Mouse (Mus musculus): Measurements from ENCODE around the gene Zcchc17. TPM values are rescaled to one million over a fixed set of nuclear protein-coding genes. Genes with fewer than 3 reads are reported as not detected.

The Zcchc17 gene
- polyA plus RNA-seq, 1 experiment from 2014 or later, result 91.7 TPM

DNA sequence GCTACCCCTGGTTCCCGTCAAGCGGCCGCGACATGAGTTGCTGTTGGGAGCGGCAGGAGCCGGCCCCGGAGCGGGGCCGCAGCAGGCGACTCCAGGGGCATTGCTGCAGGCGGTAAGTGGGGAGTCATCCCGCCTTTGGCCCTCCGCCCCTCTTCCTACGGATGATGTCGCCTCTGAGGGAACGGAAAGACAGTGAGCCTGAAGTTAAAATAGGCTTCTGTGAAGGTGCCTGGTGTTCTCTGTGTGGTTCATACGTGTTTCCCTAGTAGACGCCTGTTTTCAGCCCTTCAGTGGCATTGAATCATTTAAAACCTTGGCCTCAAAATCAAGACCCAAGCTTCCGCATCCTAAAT, 471 bp upstream of the Zcchc17 start:
- H3K4me3 ChIP-seq (ENCODE audit: low read depth, low read length), result peak overlapping the region; percentile 73
- H3K4me1 ChIP-seq (ENCODE audit: control insufficient read depth, insufficient read depth, low read length), result peaks cover 14% of the 10 kb centered on the region
- H3K27me3 ChIP-seq (replicated peaks; ENCODE audit: control insufficient read depth, insufficient read depth, low read length), result no peaks in the 10 kb centered on the region
- 0 out of 2 replicates have a peak overlapping the region, but pooled peaks have one; percentile 65 for H3K27ac ChIP-seq (ENCODE audit: low read depth, low read length)
- peak overlapping the region; percentile 64 for H3K4me2 ChIP-seq (ENCODE audit: low read length)
- H3K36me3 ChIP-seq (ENCODE audit: control insufficient read depth, insufficient read depth, low read length), result peaks cover 26% of the 10 kb centered on the region
- H3K9ac ChIP-seq (ENCODE audit: low read length), result peak overlapping the region; percentile 83
- no peaks in the 10 kb centered on the region for H3K9me3 ChIP-seq (replicated peaks; ENCODE audit: control insufficient read depth, low read length)
- DNase-seq (ENCODE audit: low spot score) (no peak), ATAC-seq (no peak)
- WGBS, result under 1% methylated on average over 19 of the region's 19 CpGs

DNA sequence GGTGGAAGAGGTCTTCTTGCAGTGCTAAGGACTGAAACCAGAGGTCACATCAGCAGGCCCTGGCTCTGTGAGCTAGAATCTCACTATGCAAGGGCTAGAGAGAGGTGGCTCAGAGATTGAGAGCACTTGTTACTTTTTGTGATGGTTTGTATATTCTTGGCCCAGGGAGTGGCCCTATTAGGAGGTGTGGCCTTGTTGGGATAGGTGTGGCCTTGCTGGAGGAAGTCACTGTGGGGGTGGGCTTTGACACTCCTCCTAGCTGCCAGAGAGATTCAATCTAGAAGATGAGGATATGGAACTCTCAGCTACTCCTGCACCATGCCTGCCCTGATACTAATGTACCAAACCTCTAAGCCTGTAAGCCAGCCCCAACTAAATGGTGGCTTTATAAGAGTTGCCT, 1.8 kb downstream of the Zcchc17 start:
- no peak overlapping the region for H3K9ac ChIP-seq (ENCODE audit: low read length)
- peaks cover 14% of the 10 kb centered on the region for H3K4me1 ChIP-seq (ENCODE audit: control insufficient read depth, insufficient read depth, low read length)
- DNase-seq (ENCODE audit: low spot score) (no peak), ATAC-seq (no peak)
- peaks cover 18% of the 10 kb centered on the region for H3K36me3 ChIP-seq (ENCODE audit: control insufficient read depth, insufficient read depth, low read length)
- H3K27ac ChIP-seq (ENCODE audit: low read depth, low read length), result no peak overlapping the region
- no peak overlapping the region for H3K4me3 ChIP-seq (ENCODE audit: low read depth, low read length)
- H3K4me2 ChIP-seq (ENCODE audit: low read length), result no peak overlapping the region
- H3K9me3 ChIP-seq (replicated peaks; ENCODE audit: control insufficient read depth, low read length), result no peaks in the 10 kb centered on the region
- H3K27me3 ChIP-seq (replicated peaks; ENCODE audit: control insufficient read depth, insufficient read depth, low read length), result no peaks in the 10 kb centered on the region

DNA sequence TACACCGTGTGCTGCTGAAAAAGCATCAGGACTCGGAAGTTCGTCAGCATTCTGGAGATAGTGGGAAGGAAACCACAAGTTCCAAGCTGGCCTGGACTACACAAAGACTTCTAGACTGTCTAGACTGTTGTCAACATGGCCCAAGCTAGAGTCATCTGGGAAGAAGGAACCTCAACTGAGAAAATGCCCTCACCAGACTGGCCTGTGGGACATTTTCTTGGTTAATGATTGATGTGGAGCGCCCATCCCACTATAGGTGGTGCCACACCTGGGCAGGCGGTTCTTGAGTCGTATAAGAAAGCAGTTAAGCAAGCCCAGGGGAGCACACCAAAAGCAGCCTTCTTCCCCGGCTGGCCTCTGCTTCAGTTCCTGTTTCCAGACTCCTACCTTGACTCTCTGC, 7.2 kb downstream of the Zcchc17 start:
- no peaks in the 10 kb centered on the region for H3K27me3 ChIP-seq (replicated peaks; ENCODE audit: control insufficient read depth, insufficient read depth, low read length)
- 95% methylated on average over 7 of the region's 7 CpGs for WGBS
- no peak overlapping the region for H3K4me3 ChIP-seq (ENCODE audit: low read depth, low read length)
- no peak overlapping the region for H3K9ac ChIP-seq (ENCODE audit: low read length)
- H3K9me3 ChIP-seq (replicated peaks; ENCODE audit: control insufficient read depth, low read length), result no peaks in the 10 kb centered on the region
- DNase-seq (ENCODE audit: low spot score), result no peak
- no peaks in the 10 kb centered on the region for H3K4me1 ChIP-seq (ENCODE audit: control insufficient read depth, insufficient read depth, low read length)
- H3K4me2 ChIP-seq (ENCODE audit: low read length), result no peak overlapping the region
- no peak for ATAC-seq
- H3K36me3 ChIP-seq (ENCODE audit: control insufficient read depth, insufficient read depth, low read length), result peaks cover 62% of the 10 kb centered on the region
- no peak overlapping the region for H3K27ac ChIP-seq (ENCODE audit: low read depth, low read length)

DNA sequence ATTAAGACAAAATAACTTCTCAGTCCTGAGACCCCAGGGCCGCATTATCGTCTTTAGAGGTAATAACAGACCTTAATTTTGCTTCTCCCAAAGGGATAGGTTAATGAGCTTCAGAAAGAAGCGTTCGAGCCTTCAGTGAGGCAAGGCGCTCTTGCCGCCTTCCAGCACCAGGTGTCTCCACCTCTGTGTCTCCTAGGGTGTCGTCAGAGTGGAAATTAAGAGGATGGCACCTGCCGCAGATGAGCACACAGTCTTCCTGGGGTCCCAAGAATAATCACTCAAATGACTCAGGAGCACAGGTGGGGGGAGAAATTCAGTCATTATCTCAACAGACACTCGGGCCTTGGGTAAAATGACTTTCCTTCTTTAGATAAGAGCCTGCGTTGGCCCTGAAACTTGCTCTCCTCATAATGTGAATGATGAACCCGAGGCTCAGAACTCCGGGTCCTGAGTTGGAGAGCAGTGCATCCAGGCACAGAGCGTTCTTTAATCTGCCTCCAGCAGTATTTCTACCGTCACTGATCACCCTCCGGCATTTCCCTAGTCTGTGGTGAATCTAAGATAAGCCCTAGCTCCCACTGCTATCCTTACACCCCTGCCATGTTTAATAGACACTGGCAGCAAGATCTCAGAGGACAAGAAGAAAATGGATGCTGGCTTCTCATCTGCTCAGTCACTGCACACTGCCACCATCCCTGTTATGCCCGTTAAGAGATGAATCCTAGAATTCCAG, 8.9 kb downstream of the Zcchc17 start:
- no peak overlapping the region for H3K9ac ChIP-seq (ENCODE audit: low read length)
- H3K4me1 ChIP-seq (ENCODE audit: control insufficient read depth, insufficient read depth, low read length), result no peaks in the 10 kb centered on the region
- no peak for DNase-seq (ENCODE audit: low spot score)
- WGBS, result 89% methylated on average over 16 of the region's 16 CpGs
- H3K4me2 ChIP-seq (ENCODE audit: low read length), result no peak overlapping the region
- H3K9me3 ChIP-seq (replicated peaks; ENCODE audit: control insufficient read depth, low read length), result no peaks in the 10 kb centered on the region
- no peak for ATAC-seq
- H3K27me3 ChIP-seq (replicated peaks; ENCODE audit: control insufficient read depth, insufficient read depth, low read length), result no peaks in the 10 kb centered on the region
- H3K4me3 ChIP-seq (ENCODE audit: low read depth, low read length), result no peak overlapping the region
- H3K36me3 ChIP-seq (ENCODE audit: control insufficient read depth, insufficient read depth, low read length), result peaks cover 65% of the 10 kb centered on the region
- no peak overlapping the region for H3K27ac ChIP-seq (ENCODE audit: low read depth, low read length)

DNA sequence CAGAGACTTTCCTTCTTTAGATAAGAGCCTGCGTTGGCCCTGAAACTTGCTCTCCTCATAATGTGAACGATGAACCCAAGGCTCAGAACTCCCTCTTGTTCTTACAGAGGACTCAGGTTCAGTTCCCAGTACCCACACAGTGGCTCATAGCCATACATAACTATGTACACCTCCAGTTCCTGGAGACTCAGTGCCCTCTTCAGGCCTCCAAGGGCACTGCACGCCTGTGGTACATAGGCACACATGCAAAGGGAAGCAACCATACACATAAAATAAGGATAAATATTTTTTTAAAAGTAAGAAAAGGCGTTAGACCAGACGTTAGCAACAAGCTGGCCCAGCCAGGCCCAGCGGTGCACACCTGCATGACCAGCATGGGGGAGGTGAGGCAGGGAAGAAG, 10.1 kb downstream of the Zcchc17 start:
- Histone ChIP-seq H3K4me2 (ENCODE audit: low read length) (no peak overlapping the region), H3K27ac (ENCODE audit: low read depth, low read length) (no peak overlapping the region), H3K9me3 (replicated peaks; ENCODE audit: control insufficient read depth, low read length) (no peaks in the 10 kb centered on the region), H3K27me3 (replicated peaks; ENCODE audit: control insufficient read depth, insufficient read depth, low read length) (no peaks in the 10 kb centered on the region), H3K9ac (ENCODE audit: low read length) (no peak overlapping the region), H3K4me3 (ENCODE audit: low read depth, low read length) (no peak overlapping the region), H3K4me1 (ENCODE audit: control insufficient read depth, insufficient read depth, low read length) (no peaks in the 10 kb centered on the region), H3K36me3 (ENCODE audit: control insufficient read depth, insufficient read depth, low read length) (peaks cover 65% of the 10 kb centered on the region)
- ATAC-seq, result no peak
- WGBS, result 97% methylated on average over 6 of the region's 6 CpGs
- no peak for DNase-seq (ENCODE audit: low spot score)

DNA sequence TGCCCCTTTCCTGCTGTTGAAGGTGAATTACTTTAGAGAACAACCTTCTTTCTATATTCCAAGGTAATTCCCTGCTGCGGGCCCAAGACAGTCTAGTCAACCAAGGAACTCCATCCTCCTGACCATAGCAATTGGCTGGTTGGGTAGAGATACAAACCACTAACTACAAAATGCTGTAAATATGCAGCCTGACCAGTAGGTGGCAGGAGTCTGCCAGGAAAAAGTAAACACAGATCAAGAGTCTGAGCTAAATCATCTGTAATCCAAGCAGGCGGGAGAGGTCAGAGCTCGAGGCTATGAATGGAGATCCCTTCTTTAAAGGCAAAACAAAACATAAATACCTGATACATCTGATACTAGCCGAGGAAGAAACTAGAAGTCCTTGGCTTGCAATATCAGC, 18.1 kb downstream of the Zcchc17 start:
- Histone ChIP-seq H3K4me2 (ENCODE audit: low read length) (no peak overlapping the region), H3K4me1 (ENCODE audit: control insufficient read depth, insufficient read depth, low read length) (no peaks in the 10 kb centered on the region), H3K27ac (ENCODE audit: low read depth, low read length) (no peak overlapping the region), H3K9ac (ENCODE audit: low read length) (no peak overlapping the region), H3K9me3 (replicated peaks; ENCODE audit: control insufficient read depth, low read length) (no peaks in the 10 kb centered on the region), H3K27me3 (replicated peaks; ENCODE audit: control insufficient read depth, insufficient read depth, low read length) (no peaks in the 10 kb centered on the region), H3K36me3 (ENCODE audit: control insufficient read depth, insufficient read depth, low read length) (peaks cover 30% of the 10 kb centered on the region), H3K4me3 (ENCODE audit: low read depth, low read length) (no peak overlapping the region)
- ATAC-seq (no peak), DNase-seq (ENCODE audit: low spot score) (peak; percentile 77)
- 26% methylated on average over 4 of the region's 4 CpGs for WGBS

DNA sequence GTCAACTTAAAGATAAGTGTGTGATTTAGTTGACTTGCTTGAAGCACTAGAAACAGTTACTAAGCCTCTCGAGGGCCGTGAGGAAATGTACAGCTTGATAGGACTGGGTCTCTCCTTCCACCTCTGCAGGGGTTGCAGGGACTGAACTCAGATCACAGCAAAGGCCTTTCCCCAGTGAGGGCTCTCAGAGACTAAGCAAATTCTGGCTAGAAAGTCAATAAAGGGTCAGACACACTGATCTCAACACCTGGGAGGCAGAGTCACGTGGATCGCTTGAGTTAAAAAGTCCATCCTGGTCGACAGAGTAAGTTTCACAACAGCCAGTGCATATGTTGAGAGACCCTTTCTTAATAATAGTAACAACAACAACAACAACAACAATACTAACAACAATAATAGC, 23.9 kb downstream of the Zcchc17 start:
- H3K9ac ChIP-seq (ENCODE audit: low read length), result no peak overlapping the region
- no peak overlapping the region for H3K4me3 ChIP-seq (ENCODE audit: low read depth, low read length)
- H3K9me3 ChIP-seq (replicated peaks; ENCODE audit: control insufficient read depth, low read length), result no peaks in the 10 kb centered on the region
- H3K4me2 ChIP-seq (ENCODE audit: low read length), result no peak overlapping the region
- WGBS, result 95% methylated on average over 5 of the region's 5 CpGs
- ATAC-seq (no peak), DNase-seq (ENCODE audit: low spot score) (no peak)
- no peak overlapping the region for H3K27ac ChIP-seq (ENCODE audit: low read depth, low read length)
- peaks cover 47% of the 10 kb centered on the region for H3K36me3 ChIP-seq (ENCODE audit: control insufficient read depth, insufficient read depth, low read length)
- H3K27me3 ChIP-seq (replicated peaks; ENCODE audit: control insufficient read depth, insufficient read depth, low read length), result no peaks in the 10 kb centered on the region
- H3K4me1 ChIP-seq (ENCODE audit: control insufficient read depth, insufficient read depth, low read length), result no peaks in the 10 kb centered on the region

DNA sequence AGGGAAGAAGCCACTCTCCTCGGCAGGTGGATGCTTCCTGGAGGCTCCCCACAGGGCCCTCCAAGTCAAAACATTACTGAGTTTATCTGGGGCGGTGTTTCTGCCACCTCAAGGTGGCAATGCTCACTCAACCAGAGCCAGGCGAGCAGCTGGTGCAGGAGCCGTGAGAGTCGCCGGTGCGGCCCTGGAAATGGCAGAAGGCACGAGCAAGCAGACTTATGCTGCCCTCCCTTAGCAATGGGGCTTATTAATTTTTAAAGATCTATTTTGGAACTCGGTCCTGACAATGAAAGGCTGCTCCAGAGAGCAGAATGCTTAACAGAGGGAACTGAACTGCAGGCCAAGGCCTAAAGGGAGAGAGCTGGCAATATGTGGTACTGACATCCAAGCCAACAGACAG, 32.4 kb downstream of the Zcchc17 start:
- DNase-seq (ENCODE audit: low spot score), result no peak
- Histone ChIP-seq H3K4me2 (ENCODE audit: low read length) (no peak overlapping the region), H3K4me3 (ENCODE audit: low read depth, low read length) (no peak overlapping the region), H3K27ac (ENCODE audit: low read depth, low read length) (no peak overlapping the region), H3K4me1 (ENCODE audit: control insufficient read depth, insufficient read depth, low read length) (no peaks in the 10 kb centered on the region), H3K9ac (ENCODE audit: low read length) (no peak overlapping the region), H3K9me3 (replicated peaks; ENCODE audit: control insufficient read depth, low read length) (no peaks in the 10 kb centered on the region), H3K36me3 (ENCODE audit: control insufficient read depth, insufficient read depth, low read length) (peaks cover 59% of the 10 kb centered on the region), H3K27me3 (replicated peaks; ENCODE audit: control insufficient read depth, insufficient read depth, low read length) (no peaks in the 10 kb centered on the region)
- 84% methylated on average over 9 of the region's 9 CpGs for WGBS
- ATAC-seq, result no peak

DNA sequence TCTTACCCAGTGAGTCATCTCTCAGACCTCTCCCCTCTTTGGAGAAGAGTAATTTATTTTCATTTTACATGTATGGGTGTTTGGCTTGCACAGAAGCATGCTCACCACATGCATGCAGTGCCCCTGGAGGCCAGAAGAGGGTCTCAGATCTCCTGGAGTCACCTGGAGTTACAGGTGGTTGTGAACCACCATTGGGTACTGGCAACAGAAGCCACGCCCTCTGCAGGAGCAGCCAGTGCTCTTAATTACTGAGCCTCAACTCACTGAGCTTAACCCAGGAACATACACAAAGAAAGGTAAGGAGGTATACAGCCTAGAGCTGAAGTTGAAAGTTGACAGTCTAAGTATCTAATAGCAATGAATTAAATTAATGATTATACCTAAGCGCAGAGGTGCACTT, 34.3 kb downstream of the Zcchc17 start:
- H3K4me1 ChIP-seq (ENCODE audit: control insufficient read depth, insufficient read depth, low read length), result no peaks in the 10 kb centered on the region
- H3K4me2 ChIP-seq (ENCODE audit: low read length), result no peak overlapping the region
- H3K9ac ChIP-seq (ENCODE audit: low read length), result no peak overlapping the region
- 93% methylated on average over 2 of the region's 2 CpGs for WGBS
- H3K27ac ChIP-seq (ENCODE audit: low read depth, low read length), result no peak overlapping the region
- no peak overlapping the region for H3K4me3 ChIP-seq (ENCODE audit: low read depth, low read length)
- H3K9me3 ChIP-seq (replicated peaks; ENCODE audit: control insufficient read depth, low read length), result no peaks in the 10 kb centered on the region
- no peak for ATAC-seq
- DNase-seq (ENCODE audit: low spot score), result no peak
- H3K27me3 ChIP-seq (replicated peaks; ENCODE audit: control insufficient read depth, insufficient read depth, low read length), result no peaks in the 10 kb centered on the region
- H3K36me3 ChIP-seq (ENCODE audit: control insufficient read depth, insufficient read depth, low read length), result peaks cover 72% of the 10 kb centered on the region

Data from forebrain, embryonic 14.5 days (tissue).